Mouse (Mus musculus) olfactory bulb, adult 2 months (tissue): ENCODE measurements around the gene BC024063. TPM values are rescaled to one million over a fixed set of nuclear protein-coding genes. Genes with fewer than 3 reads are reported as not detected.
A peak's percentile ranks its signal among the peaks of the same experiment; 100 is the strongest.
"Not testable (repeated sequence)": the region's sequence is repeated elsewhere in the genome, so short reads cannot be mapped to it uniquely, and the experiment has no call there.

Experiments
- H3K27ac ChIP-seq: fragments of 200-500 bp; 2 replicates; pipeline ENCODE4 v1.5.1; 2012; ENCODE audit warnings: low read depth, low read length; ENCODE audit not compliant: insufficient read depth
- H3K4me1 ChIP-seq: fragments of 200-500 bp; 2 replicates; pipeline ENCODE4 v1.6.1; 2012; ENCODE audit warnings: low read length; ENCODE audit not compliant: control insufficient read depth, insufficient read depth
- H3K4me3 ChIP-seq: fragments of 200-500 bp; 2 replicates; pipeline ENCODE4 v1.5.1; 2012; ENCODE audit warnings: mild to moderate bottlenecking, low read depth, low read length, moderate library complexity; ENCODE audit not compliant: insufficient read depth
- CTCF ChIP-seq: fragments of 200-500 bp; IDR thresholded peaks from 2 replicates; pipeline ENCODE4 v1.5.1; 2012; ENCODE audit warnings: low read depth, mild to moderate bottlenecking, low read length, moderate library complexity; ENCODE audit not compliant: insufficient read depth
- POLR2A ChIP-seq: fragments of 200-500 bp; IDR thresholded peaks from 2 replicates; pipeline ENCODE4 v1.6.1; 2012; ENCODE audit warnings: mild to moderate bottlenecking, low read depth, low read length, moderate library complexity; ENCODE audit not compliant: insufficient read depth
- WGBS: fragments of 180-500 bp; shearing (Covaris S2); methylation state at CpG from one replicate; pipeline ENCODE4 v1.1.7; 2018; 5-methylcytosine and 5-hydroxymethylcytosine counted together
- polyA plus RNA-seq: library from polyadenylated mRNA; stranded (reverse); fragments of >200 nt; gene quantifications from 2 replicates; pipeline ENCODE4 v1.2.4, GENCODE M21; 2012; ENCODE audit warnings: low replicate concordance; ENCODE audit not compliant: missing spikeins, insufficient read depth, insufficient read length

The BC024063 gene
- not detected in 2 replicates for polyA plus RNA-seq

GRCm38 (mm10) chr10:82082728-82083621 is at the start of gene BC024063:
Gene BC024063 (plus strand): TSS chr10:82083353.
- H3K4me1 ChIP-seq, result not testable (repeated sequence)
- WGBS, result 20% methylated on average over 42 of the region's 42 CpGs
- H3K27ac ChIP-seq, result peak within 1 kb of the TSS; percentile 88
- H3K4me3 ChIP-seq, result peak within 1 kb of the TSS; percentile 73

GRCm38 (mm10) chr10:82042191-82042590 is 41.0 kb upstream of the BC024063 start:
- H3K4me3 ChIP-seq, result no peak overlapping the region
- WGBS, result 67% methylated on average over 2 of the region's 2 CpGs
- H3K27ac ChIP-seq, result no peak overlapping the region
- TF ChIP-seq POLR2A (no peak), CTCF (no peak)
- H3K4me1 ChIP-seq, result no peaks in the 10 kb centered on the region

- TF ChIP-seq POLR2A (no peak), CTCF (no peak)
- Histone ChIP-seq H3K4me1 (no peaks in the 10 kb centered on the region; the same call in 1 of the 2 replicates), H3K4me3 (no peak overlapping the region), H3K27ac (no peak overlapping the region)
- 87% methylated on average over 3 of the region's 3 CpGs for WGBS
Observed at GRCm38 (mm10) chr10:82046603-82047002, 36.5 kb upstream of the BC024063 start.

GRCm38 (mm10) chr10:82047597-82048459 is 35.3 kb upstream of the BC024063 start, which contains the start of gene Zfp873:
Gene Zfp873 (plus strand): TSS chr10:82048123.
- no peak for TF ChIP-seq CTCF
- peak; percentile 76 for TF ChIP-seq POLR2A
- WGBS, result 8% methylated on average over 35 of the region's 35 CpGs
- no peaks in the 10 kb centered on the region; the same call in 1 of the 2 replicates for H3K4me1 ChIP-seq
- H3K4me3 ChIP-seq, result peak within 1 kb of the TSS; percentile 76
- peak within 1 kb of the TSS; percentile 89 for H3K27ac ChIP-seq

- WGBS, result 17% methylated on average over 10 of the region's 10 CpGs
- 0 out of 2 replicates have a peak overlapping the region, but pooled peaks have one; percentile 89 for H3K27ac ChIP-seq
Observed at GRCm38 (mm10) chr10:82048460-82048804, 34.7 kb upstream of the BC024063 start.

GRCm38 (mm10) chr10:82083622-82083971 is 444 bp downstream of the BC024063 start:
- 15% methylated on average over 14 of the region's 14 CpGs for WGBS
- not testable (repeated sequence) for H3K27ac ChIP-seq, H3K4me1 ChIP-seq
- peak overlapping the region; percentile 73 for H3K4me3 ChIP-seq

More at GRCm38 (mm10) chr10:82048460-82048804, 34.7 kb upstream of the BC024063 start:
- peak overlapping the region; percentile 76 for H3K4me3 ChIP-seq
- H3K4me1 ChIP-seq, result not testable (repeated sequence)

- Histone ChIP-seq H3K4me3 (no peak overlapping the region), H3K27ac (no peak overlapping the region), H3K4me1 (no peaks in the 10 kb centered on the region)
- TF ChIP-seq CTCF, result no peak
- no peak for TF ChIP-seq POLR2A
- 80% methylated on average over 3 of the region's 3 CpGs for WGBS
Observed at GRCm38 (mm10) chr10:82117206-82117605, 34.1 kb downstream of the BC024063 start.

GRCm38 (mm10) chr10:82127850-82128401 is 44.8 kb downstream of the BC024063 start, which contains the start of gene AU041133:
Gene AU041133 (plus strand): TSS chr10:82128013.
- WGBS, result under 1% methylated on average over 41 of the region's 41 CpGs
- TF ChIP-seq POLR2A (peak; percentile 85), CTCF (no peak)
- H3K4me3 ChIP-seq, result peak within 1 kb of the TSS; percentile 88

GRCm38 (mm10) chr10:82145282-82145681 is 62.1 kb downstream of the BC024063 start:
- no peaks in the 10 kb centered on the region for H3K4me1 ChIP-seq
- TF ChIP-seq CTCF, result no peak
- TF ChIP-seq POLR2A, result no peak
- no peak overlapping the region for H3K4me3 ChIP-seq
- no peak overlapping the region for H3K27ac ChIP-seq
- WGBS, result 98% methylated on average over 1 of the region's 1 CpGs

More at GRCm38 (mm10) chr10:82127850-82128401, 44.8 kb downstream of the BC024063 start, which contains the start of gene AU041133:
- peak within 1 kb of the TSS; percentile 61 for H3K27ac ChIP-seq
- no peaks in the 10 kb centered on the region for H3K4me1 ChIP-seq
